ENCODE assay signal across 8 mouse cellular contexts in genomic region chr3:79286376-79287107, GRCm38 (mm10). TPM values are rescaled to one million over a fixed set of nuclear protein-coding genes. Genes with fewer than 3 reads are reported as not detected.
A peak's percentile ranks its signal among the peaks of the same experiment; 100 is the strongest.
DNase-seq lines count a peak whose midpoint lies in the region; ATAC-seq lines count a peak whose summit lies in the region.

TSS of gene Rapgef2 (minus strand) at chr3:79286517.

- H3K36me3 ChIP-seq in hindbrain, embryonic 12.5 days: no peaks in the 10 kb centered on the region

- peak within 1 kb of the TSS; percentile 77 for H3K4me3 ChIP-seq in hindbrain, embryonic 12.5 days

- H3K4me2 ChIP-seq in hindbrain, embryonic 12.5 days (replicated peaks): peak within 1 kb of the TSS; percentile 91

- H3K27ac ChIP-seq in hindbrain, embryonic 12.5 days: peak within 1 kb of the TSS; percentile 99

- 0% methylated on average over 93 of the region's 97 CpGs for WGBS in hindbrain, embryonic 12.5 days

- peak; percentile 53 for DNase-seq in R1 (ENCODE audit: low read depth, low spot score)
- DNase-seq in cerebellum, adult 9-11 months: peak; percentile 83
- peak; percentile 33 to 48 for DNase-seq in frontal cortex, postnatal 14 days (ENCODE audit: low spot score in 2 of 2)
- peak; percentile 60 to 68 for DNase-seq in layer of hippocampus, postnatal 36 days
- peak; percentile 74 for DNase-seq in lung, postnatal 25 days (ENCODE audit: low spot score)
- DNase-seq in ovary, postnatal 36 days (ENCODE audit: low spot score): peak; percentile 80
- DNase-seq in urinary bladder, postnatal 10 days (ENCODE audit: low spot score): peak; percentile 26

- ATAC-seq in hindbrain, embryonic 12.5 days (ENCODE audit: low FRiP score): peak; percentile 87

- peaks cover 9% of the 10 kb centered on the region for H3K27me3 ChIP-seq in hindbrain, embryonic 12.5 days

- H3K9ac ChIP-seq in hindbrain, embryonic 12.5 days: peak within 1 kb of the TSS; percentile 94

- no peaks in the 10 kb centered on the region for H3K9me3 ChIP-seq in hindbrain, embryonic 12.5 days (replicated peaks)

- H3K4me1 ChIP-seq in hindbrain, embryonic 12.5 days: peaks cover 28% of the 10 kb centered on the region

RNA-seq across cellular contexts. Expression of gene Rapgef2, which starts in this region (rescaled TPM):
- 12.1 and 12.4 TPM in 2 replicates for polyA plus RNA-seq in hindbrain, embryonic 12.5 days (2016; fragmentation: Nextera tagmentation; extraction: Ambion mirVana)
- 100 to 1,000 TPM; 155 to 161 TPM for total RNA-seq in layer of hippocampus, postnatal 36 days (2021)

Comparison
In these comparisons a context has a peak if more than half of its experiments do, and no peak if none do; other contexts are left out.
1. Peak in every context shown above with its lines: DNase-seq, ATAC-seq, H3K4me3 ChIP-seq and H3K27ac ChIP-seq.
2. DNase-seq: peak in every context shown above with its lines; median percentile 83 in cerebellum, adult 9-11 months; 80 in ovary, postnatal 36 days; 74 in lung, postnatal 25 days; 64 in layer of hippocampus, postnatal 36 days; 53 in R1; 40 in frontal cortex, postnatal 14 days; 26 in urinary bladder, postnatal 10 days.